Mouse (Mus musculus) right cerebral cortex, adult 18-20 months (tissue): ENCODE measurements around the gene Zfp90.
"Not testable (repeated sequence)": the region's sequence is repeated elsewhere in the genome, so short reads cannot be mapped to it uniquely, and the experiment has no call there.

Source experiments
- DNase-seq: peaks from one replicate; pipeline ENCODE4 v3.0.0; 2022; ENCODE audit warnings: mixed read lengths

The Zfp90 gene

DNA sequence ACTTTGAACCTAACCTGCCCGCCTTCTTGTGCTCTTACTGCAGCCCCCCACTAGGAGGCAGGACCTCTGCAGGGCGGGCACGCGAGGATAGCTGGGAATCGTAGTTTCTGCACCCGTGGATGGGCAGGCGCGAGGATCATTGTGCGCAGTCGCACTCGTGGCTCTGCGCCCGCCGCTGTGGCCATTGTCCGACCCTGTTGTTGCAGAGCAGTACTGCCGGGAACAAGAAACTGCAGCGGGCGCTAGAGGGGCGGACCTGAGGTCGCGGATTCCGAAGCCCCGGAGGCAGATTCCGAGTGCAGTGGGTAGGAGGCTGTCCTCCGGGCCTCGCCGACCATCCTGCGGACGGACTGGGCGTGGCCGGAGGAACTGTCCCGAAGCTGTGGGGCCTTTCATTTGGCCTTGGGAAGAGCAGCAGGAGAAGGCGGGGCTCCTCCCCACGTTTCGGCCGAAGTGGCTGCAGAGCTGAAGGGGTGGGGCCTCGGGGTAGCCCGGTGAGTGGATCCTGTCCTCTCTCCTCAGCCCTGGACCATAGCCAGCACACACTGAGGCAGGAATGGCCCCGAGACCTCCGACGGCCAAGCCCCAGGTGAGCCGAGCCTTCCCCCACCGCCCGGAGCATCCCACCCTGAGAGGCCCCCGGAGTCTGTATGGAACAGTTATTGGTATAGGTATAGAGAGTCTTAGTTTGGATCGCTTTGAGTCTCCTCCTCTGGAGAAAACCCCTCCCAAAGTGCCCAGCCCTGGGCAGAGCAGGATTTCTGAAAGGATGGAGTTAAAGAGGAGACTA lies at the start of gene Zfp90:
Zfp90 (plus strand) TSS at position 146 of the 790 bp plus-strand sequence.
- DNase-seq: peak; percentile 95

DNA sequence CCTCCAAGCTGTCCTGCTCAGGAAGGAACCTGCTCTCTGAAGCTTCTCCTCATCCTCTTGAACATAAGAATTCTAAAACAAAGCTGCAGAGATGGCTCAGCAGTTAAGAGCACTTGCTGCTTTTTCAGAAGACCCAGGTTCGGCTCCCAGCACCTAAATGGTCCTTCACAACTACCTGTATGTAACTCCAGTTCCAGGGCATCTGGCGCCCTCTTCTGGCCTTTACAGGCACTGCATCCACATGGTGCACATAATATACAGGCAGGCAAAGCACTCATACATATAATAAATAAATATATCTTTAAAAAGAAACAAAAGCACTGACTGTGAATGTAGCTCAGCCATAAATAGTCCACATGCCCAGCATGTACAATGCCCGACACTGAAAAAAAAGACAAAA lies 46.6 kb upstream of the Zfp90 start:
- no peak for DNase-seq

DNA sequence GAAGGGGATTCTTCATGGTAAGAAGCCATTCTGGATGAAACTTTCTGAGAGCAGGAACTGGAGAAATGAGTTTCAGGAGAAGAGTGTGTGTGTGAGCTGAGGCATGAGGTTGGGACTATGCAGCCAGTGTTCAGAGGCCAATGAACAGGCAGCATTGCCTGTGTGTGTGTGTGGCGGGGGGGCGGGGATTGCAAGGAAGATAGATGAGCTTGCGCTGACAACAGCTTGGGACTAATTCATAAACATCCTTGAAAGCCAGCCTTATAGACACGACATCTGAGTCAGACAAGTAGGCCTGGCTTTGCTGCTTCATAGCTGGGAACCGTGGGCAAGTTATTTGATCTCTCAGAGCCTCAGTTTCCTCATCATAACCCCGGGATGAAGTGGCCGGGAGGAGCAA lies 46.1 kb upstream of the Zfp90 start:
- DNase-seq: no peak

DNA sequence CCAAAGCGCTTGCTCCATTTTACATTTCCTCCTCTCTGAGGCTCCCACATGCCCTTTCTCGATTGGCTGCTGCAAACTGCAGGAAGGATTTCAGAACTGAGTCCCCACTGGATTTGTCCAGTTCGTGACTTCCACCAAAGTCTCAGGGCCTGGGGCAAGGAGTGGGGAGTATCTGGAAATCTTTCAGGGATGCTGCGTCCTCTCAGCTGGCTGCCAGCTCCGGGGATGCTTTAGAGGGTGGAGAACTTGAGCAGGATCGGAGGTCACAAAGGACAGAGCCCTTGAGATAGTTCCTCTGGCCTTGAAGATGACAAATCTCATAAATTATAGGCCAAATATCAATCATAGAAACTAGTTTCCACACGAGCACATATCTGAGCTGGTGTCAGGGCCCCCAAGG lies 39.2 kb upstream of the Zfp90 start:
- no peak for DNase-seq

DNA sequence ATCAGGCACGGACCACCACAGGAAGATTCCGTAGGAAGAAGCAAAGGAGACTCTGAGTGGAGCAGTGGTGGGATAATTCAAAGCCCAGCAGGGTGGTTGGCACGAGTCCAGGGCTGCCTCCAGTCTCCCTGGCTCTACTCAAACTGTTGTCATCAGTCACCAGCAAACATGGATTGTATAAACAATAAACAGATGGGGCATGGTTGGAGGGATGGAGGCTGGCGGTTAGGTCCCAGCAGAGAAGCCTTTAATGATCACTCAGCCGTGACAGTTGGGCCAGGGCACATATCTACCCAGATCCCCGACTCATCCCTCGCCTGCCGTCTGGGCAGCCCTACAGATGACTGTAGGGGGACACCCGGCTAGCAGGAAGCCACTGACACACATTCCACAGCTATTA lies 38.3 kb upstream of the Zfp90 start:
- DNase-seq: no peak

DNA sequence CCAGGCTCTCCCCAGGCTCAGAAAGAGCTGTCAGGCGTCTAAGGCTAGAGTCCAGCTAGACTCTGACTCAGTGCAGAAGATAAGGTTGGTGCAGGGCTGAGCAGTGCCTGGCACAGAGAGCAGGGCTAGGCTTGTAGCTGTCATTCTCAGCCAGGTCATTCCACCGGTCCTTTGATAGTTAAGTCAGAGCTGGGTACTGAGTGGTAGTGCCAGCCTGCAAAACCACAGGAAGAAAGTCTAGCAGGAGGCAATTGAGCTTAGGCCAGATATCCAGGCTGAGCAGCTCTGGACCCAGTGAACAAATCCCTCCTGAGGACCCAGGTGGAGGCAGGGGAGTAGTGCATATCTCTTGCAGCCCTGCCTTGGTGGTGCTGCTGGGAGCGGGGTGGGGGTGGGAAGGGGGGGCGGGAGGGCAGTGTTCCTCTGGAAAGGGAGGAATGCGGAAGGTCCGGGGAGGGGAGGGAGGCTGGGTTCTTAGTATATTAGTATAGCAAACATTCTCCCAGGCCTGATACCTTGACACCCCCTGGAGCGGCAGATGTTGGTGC lies 36.6 kb upstream of the Zfp90 start:
- no peak for DNase-seq

DNA sequence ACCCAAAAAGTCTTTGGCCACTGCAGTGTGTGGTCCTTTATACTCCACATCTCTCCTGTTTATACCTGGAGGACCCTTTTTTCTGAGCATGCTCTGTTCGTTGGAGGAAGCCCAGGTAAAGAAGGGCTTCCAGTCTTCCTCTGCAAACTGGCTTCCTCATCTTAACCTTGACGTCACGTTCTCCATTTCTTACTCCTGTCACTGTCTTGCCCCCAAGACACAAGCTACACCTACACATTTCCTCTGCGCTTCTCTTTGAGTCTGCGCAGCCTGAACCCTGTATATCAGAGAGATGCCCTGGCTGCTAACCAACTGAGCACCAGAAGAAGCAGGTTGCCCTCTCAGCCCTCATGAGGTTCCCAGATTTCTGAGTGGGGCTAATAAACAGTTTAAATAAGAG lies 35.8 kb upstream of the Zfp90 start:
- DNase-seq: no peak

DNA sequence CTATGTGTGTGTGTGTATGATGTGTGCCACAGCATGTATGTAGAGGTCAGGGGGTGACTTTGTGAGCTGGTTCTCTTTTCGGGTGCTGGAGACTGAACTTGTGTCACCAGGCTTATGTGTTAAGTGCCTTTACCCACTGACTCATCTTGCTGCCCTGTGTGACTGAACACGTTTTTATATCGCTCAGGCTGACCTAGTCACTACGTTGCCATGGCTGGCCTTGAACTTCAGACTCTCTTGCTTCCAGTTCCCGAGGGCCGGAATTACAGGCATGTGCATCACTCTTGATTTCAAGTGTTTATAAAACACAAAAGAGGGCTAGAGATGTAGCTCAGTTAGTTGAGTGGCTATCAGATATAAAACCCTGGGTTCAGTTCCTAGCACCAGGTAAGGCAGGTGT lies 34.1 kb upstream of the Zfp90 start:
- no peak for DNase-seq

DNA sequence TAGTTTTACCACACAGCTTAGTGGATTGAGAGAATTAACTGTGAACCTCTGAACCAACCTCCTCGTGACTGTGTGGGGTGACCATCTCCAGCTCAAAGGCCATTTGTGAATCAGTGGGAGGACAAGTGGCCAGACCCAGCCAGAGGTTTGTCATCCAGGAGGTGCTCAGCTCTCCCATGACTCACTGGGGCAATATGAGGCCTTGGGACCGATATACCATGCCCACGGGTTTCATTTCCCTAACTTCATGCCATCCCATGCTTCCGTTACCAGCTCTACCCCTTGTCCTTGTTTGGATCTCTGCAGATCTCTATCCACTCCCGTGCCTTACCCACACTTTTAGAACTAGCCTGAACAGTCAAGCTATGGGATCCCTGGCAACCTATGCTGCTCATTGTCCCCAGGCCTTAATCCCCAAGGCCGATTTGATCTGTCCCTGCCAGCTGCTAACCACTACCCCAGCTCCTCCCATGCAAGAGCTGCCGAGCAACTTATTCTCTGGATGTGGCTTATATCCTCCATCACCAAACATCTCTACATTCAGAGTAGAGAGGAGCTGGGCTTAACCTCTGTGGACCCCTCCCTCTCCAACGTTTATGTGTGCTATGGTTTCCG lies 27.2 kb upstream of the Zfp90 start:
- no peak for DNase-seq

DNA sequence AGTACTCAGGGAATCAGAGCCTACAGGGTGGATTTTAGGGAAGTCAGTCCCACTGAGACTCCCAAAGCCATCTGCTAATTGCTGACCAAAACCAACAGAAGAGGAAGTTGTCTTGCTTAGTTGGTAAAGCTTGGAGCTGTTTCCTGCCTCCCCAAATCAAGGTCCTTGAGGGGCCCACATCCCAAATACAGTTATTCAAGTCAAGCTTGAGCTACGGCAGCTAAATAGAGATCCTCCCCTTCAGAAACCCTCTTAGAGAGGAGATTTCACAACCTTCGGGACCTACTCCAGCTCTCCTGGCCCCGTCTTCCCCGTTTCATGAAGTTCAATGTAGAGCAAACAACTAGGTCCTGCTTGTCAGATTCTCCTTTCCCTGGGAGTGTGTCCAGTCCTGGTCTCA lies 20.6 kb upstream of the Zfp90 start:
- DNase-seq: no peak

DNA sequence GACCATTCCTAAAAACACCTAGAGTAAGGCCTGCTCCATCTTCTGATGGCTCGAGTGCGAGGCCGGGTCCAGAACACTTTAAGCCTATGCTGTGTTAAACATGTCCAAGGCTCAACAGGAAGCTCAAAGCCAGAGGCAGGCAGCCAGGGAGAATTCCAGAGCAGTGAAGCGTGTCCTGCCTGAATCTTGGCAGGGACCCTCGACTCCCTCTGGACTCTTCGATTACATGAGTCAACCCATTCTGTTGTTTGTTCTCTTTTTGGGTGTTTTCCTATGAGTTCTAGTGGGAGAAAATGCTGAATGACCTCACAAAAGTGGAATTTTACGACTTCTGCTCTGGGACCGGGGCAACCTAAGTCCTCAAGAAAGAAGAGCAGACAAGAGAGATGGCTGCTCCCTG lies 15.4 kb upstream of the Zfp90 start:
- DNase-seq: no peak

DNA sequence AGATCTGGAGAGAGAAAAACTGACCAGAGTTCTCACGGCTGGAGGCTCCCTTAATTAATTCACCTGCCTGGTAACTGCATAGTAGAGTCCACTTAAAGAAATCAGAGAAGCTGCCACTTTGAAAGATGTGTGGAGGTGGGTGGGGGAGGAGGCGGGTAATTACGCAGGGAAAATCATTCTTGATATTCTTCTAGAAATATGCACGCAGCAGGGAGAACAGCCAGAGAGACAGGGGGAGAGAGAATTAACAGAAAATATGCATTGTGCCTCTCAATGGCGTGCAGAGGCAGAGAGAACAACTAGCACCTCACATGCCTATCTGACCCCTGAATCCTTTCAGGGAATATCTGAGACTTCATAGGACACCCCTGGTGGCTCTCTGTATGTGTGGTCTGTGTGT lies 14.9 kb upstream of the Zfp90 start:
- DNase-seq: no peak

DNA sequence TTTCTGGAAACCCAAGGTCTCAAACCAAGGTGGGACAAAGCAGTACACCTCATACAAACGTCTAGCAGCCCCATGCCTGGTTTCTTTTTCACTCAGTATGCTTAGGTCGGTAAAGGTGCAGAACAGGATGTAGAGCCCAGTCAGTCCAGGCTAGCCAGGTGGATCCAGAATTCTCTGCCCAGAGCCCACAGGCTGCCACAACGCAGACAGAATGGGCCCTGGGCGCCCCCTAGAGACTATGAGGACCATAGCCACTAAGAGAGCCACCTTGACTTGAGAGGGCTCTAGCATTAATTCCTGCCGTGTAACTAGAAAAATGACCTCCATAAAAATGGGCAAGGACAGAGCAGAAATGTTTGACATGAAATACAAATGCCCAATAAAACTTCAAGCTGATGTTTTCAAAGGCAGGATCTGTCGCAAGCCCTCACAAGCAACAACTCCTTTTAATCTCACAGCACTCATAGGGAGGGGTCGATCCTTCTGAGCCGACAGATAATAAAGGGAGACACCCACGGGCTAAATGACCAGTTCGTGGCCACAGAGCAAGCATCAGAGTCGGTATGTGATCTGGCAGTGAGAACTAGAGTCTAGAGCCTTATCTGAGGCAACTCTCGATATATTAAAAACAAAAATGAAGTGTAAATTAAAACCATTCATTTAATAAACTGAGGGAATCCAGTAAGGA lies 11.7 kb upstream of the Zfp90 start:
- peak; percentile 62 for DNase-seq

DNA sequence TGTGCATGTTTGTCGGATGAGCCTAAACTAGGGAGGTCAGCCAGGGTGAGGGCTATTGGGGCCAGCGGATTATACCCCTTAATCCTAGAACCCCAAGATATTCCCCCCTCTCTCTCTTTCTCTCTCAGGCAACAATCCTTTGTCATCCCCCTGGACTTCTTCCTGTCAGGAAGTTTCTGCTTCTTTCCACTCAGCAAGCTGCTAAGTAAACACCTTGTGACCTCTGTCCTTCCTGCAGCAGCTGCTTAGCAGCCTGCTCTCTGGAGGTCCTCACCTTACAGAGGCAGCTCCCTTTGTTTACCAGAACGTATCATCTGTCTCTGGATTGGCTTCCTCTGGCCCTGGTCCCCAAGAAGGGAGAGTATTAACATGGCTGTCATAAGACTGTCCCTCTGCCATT lies 10.3 kb upstream of the Zfp90 start:
- no peak for DNase-seq

DNA sequence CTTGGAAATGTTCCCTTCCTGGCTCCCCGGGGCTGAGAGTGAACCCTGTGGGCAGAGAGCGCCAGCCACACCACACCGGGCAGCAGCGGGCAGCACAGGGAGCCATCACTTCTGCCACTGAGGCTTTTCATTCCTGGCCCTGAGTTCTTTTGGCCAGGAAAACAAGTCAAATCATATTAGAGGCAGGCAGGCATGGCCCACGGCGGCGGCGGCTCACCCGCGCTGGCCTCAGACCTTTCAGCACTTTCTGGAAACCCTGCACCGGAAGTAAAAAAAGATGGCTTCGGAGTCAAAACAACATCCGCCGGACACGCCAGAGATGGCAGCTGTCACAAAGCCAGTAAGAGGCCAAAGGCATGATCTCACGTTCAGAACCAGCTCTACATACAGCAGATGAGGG lies 9.3 kb upstream of the Zfp90 start:
- DNase-seq: no peak

DNA sequence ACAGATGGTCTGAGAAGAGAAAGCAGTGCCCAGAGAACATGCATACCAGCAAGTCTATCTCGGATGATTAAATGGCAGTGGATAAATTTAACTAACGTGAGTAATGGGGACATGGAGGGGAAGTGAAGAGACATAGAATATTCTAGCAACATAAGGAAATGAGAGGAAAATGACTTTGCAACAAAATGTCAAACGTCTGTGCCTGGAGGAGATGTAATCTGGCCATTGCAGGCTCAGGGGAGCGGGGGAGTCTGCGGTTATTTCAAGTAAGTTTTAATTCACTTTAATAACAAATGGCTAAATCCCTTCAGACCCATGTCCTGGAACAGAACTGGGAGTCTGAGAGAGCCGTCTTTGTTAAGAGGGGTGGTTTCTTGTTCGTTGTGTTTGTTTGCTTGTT lies 5.1 kb upstream of the Zfp90 start:
- DNase-seq: no peak

DNA sequence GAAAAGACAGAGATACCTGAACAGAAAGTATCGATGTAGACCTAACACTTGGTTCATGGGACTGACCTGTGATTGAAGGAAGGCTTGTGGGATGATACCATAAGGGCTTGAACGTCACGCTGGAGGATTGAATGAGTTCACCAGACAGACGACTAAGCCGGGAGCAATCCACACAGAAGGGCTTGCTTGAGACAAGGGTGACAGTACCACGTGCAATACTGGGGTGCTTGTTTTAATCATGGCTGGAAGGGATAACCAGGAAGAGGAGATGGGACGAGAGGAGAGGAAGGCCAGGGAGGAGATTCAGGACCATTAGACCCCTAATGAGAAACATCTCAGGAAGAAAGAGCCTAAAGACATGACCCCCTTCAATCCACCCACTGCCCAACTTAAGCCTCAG lies 4.6 kb upstream of the Zfp90 start:
- no peak for DNase-seq

DNA sequence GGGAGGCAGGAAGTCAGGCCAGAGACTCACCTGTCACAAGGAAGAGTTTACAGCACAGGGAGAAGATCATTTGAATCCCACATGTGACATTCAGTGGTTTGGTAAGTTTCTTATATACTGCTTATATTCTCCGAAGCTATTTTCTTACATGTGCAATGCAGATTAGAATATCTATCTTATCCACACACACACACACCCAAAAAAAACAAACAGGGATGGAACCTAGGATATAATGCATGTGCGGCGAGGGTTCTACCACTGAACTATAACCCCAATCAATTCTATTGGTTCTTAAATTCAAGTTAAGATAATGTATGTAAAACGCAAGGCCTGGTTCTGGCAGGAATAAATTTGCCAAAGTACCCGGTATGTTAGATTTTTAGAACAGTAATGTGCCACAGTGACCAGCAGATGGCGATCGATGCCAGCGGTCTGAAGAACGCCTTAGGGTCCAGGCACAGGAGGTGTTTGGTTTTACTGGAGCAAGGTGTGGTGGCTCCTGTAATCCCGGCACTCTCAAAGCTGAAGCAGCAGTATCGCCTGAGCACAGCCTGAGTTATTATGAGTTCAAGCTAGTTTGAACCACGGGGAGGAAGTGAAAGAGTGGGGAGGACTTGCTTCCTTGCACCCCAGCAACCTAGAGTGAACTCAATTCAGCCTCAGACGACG lies 3.2 kb upstream of the Zfp90 start:
- peak; percentile 58 for DNase-seq

DNA sequence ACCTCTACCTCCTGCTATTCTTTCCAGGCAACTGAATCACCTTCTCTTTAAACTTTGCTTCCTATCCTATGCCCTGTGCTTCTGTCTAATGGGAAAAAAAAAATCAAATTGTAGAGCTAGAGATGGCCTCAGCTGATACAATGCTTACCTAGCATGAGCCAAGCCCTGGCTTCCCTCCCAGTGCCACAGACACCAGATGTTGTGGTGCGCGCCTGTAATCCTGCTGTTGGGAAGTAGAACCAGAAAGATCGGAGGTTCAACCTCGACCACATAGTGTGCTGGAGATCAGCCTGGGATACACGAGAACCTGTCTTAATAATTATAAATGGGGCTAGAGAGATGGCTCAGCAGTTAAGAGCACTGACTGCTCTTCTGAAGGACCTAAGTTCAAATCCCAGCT lies 2.6 kb downstream of the Zfp90 start:
- no peak for DNase-seq

DNA sequence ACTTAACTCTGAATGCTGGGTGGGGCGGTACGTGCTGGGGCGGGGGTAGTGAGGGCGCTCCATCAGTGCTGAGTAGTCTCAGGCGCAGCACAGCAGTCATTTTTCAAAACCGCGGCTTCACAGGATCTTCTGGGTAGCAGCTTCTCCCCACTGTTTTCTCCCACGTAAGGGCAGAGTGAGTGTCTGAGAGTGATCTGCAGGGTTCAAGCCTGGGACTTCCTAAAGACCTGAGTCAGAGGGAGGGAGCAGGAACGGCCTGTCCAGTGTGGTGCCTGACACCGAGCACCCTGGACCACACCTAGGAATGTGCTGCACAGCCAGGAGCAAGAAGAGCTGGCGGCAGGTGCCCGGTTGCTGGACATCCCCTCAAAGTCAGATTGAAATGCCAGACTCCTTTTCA lies 16.0 kb downstream of the Zfp90 start:
- DNase-seq: no peak

DNA sequence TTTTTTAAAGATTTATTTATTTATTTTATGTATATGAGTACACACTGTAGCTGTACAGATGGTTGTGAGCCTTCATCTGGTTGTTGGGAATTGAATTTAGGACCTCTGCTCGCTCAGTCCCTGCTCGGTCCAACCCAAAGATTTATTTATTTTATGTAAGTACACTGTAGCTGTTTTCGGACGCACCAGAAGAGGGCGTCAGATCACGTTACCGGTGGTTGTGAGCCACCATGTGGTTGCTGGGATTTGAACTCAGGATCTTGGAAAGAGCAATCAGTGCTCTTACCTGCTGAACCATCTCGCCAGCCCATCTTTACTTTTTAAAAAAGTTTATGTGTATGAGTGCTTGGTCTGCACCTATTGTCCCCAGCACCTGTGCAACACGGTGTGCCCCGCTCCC lies 16.8 kb downstream of the Zfp90 start:
- not testable (repeated sequence) for DNase-seq

DNA sequence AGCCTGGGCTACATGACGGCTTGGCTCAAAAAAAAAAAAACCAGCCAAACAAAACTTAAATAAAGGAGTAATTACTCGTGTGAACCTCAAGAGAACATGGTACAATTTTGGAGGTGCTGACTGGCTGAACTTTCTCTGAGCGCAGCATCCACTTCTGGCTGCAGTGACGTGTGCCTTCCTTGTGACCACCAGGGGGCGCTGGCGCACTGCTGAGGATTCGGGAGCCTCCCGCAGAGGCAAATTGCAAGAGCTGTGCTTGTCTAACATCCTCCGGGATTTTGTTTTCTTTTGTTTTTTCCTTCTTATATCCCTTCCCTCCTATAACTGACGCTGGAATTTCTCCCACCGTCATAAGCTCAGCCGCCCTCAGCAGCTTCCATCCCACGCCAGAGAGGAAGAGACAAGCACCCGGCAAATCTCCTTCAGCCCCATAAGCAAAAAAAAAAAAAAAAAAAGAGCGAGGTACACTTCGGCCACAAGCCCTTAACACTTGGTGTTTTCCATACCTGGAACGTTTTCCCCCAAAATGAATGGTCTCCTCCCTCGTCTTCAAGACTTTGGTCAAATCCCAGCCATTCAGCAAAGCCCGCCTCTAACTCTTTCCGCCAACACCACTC lies 17.9 kb downstream of the Zfp90 start:
- peak; percentile 86 for DNase-seq

DNA sequence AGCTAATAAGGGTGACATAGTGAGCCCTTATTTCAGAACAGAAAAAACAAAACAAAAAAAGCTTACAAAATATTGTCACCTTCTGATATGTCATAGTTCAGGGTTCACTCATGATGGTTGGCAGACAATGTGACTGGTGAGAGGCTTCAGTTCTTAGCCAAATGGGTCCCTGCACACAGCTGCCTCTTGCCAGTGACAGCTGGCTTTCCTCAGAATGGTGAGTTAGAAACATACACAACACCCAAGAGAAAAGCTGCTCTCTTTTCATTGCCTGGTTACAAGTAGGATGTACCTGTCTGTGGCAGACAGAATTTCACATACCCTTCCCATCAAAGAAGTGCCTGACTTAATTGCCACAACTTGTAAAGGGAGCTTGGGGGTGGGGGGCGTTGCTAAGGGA lies 18.5 kb downstream of the Zfp90 start:
- no peak for DNase-seq
